Mouse (Mus musculus) lung, embryonic 15.5 days (tissue): ENCODE measurements around the gene Gpd1l. TPM values are rescaled to one million over a fixed set of nuclear protein-coding genes. Genes with fewer than 3 reads are reported as not detected.
A peak's percentile ranks its signal among the peaks of the same experiment; 100 is the strongest.

Source experiments
- ATAC-seq: fragments of 200-750 bp; cut with Nextera tagmentation; 2 replicates; pipeline ENCODE4 v1.8.0; 2017; ENCODE audit warnings: moderate number of reproducible peaks, borderline replicate concordance; ENCODE audit not compliant: low FRiP score, low TSS enrichment; ENCODE audit errors: extremely low read depth
- H3K27ac ChIP-seq: fragments of 300-500 bp; sonication (generic); 2 replicates; pipeline ENCODE4 v1.5.1; 2015; ENCODE audit warnings: moderate library complexity, mild to moderate bottlenecking, inconsistent platforms
- H3K27me3 ChIP-seq: fragments of 300-500 bp; sonication (generic); 2 replicates; pipeline ENCODE4 v1.6.1; 2015; ENCODE audit warnings: inconsistent platforms
- H3K36me3 ChIP-seq: fragments of 300-500 bp; sonication (generic); 2 replicates; pipeline ENCODE4 v1.6.1; 2015; ENCODE audit warnings: inconsistent platforms
- H3K4me1 ChIP-seq: fragments of 300-500 bp; sonication (generic); 2 replicates; pipeline ENCODE4 v1.6.1; 2015; ENCODE audit warnings: inconsistent platforms
- H3K4me2 ChIP-seq: fragments of 300-500 bp; sonication (generic); 2 replicates; pipeline ENCODE4 v1.6.1; 2015; ENCODE audit warnings: inconsistent platforms, mild to moderate bottlenecking, moderate library complexity
- H3K4me3 ChIP-seq: fragments of 300-500 bp; sonication (generic); 2 replicates; pipeline ENCODE4 v1.5.1; 2015; ENCODE audit warnings: mild to moderate bottlenecking, inconsistent platforms
- H3K9ac ChIP-seq: fragments of 300-500 bp; sonication (generic); 2 replicates; pipeline ENCODE4 v1.6.1; 2015; ENCODE audit warnings: inconsistent platforms
- H3K9me3 ChIP-seq: fragments of 300-500 bp; sonication (generic); 2 replicates; pipeline ENCODE4 v1.6.1; 2016; ENCODE audit warnings: inconsistent platforms
- WGBS: fragments of 180-500 bp; shearing (Covaris S2); methylation state at CpG from one replicate; pipeline ENCODE4 v1.1.7; 2015; 5-methylcytosine and 5-hydroxymethylcytosine counted together
- polyA plus RNA-seq: library from polyadenylated mRNA; unstranded; fragments of >200 nt; fragmentation: Nextera tagmentation; extraction: Ambion mirVana; gene quantifications from 2 replicates; pipeline ENCODE4 v1.2.1, GENCODE M21; 2015

The Gpd1l gene
- polyA plus RNA-seq, 1 experiment from 2014 or later = 17.9 TPM

DNA sequence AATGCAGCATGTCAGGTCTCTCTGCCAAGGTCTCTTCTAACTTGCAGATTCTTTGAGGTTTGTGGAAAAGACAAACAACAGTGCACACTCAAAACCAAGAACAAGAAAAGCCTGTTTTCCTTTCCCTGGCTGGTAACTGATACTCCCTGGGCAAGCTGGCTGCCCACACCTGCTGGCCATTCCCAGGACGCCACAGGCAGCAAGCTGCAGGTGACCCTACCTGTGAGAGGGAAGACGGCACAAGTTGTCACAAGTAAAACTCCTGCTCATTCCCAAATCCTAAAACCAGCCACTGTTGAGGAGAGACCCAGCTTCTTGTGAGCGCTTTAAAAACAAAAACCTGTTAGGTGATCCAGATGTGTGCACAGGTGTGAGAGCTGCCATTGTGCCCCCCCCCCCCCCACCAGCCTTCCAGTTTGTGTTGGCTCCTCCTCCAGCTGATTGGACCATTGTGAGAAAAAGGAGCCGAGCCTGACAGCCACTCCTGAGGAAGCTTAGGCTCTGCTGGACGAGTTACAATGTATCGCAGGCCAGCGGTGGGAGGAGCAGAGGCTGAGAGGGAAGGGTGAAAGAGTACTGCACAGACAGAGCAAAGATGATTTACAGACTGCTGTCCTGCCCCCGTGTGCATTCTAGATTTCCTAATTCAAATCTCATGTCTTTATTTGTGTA lies 47.7 kb downstream of the Gpd1l start:
- Histone ChIP-seq H3K27me3 (no peaks in the 10 kb centered on the region), H3K36me3 (no peaks in the 10 kb centered on the region), H3K4me1 (no peaks in the 10 kb centered on the region), H3K27ac (peak overlapping the region; percentile 72), H3K9me3 (no peaks in the 10 kb centered on the region), H3K9ac (no peak overlapping the region), H3K4me3 (no peak overlapping the region), H3K4me2 (peak overlapping the region; percentile 23)
- 35% methylated on average over 8 of the region's 8 CpGs for WGBS
- ATAC-seq = peak; percentile 69

DNA sequence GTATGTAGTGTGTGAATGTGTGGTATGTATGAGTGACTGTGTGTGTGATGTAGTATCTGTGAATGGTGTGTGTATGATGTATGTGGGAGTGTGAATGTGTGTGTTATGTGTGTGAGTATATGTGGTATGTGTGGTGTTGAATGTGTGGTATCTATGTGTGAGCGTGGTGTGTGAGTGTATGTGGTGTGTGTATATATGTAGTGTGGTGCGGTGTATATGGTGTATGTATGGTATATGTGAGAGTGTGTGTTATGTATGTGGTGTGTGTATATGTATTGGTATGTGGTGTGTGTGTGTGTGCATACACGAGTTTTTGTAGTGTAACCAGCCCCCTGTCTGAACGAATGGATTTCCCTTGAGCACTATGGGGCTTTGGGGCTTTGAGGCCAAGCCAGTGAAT lies 48.2 kb downstream of the Gpd1l start:
- peak; percentile 16; the same call in 1 of the 2 replicates for ATAC-seq
- no peaks in the 10 kb centered on the region for H3K9me3 ChIP-seq
- no peaks in the 10 kb centered on the region for H3K36me3 ChIP-seq
- peak overlapping the region; percentile 72 for H3K27ac ChIP-seq
- H3K9ac ChIP-seq = no peak overlapping the region
- no peak overlapping the region for H3K4me3 ChIP-seq
- 69% methylated on average over 4 of the region's 4 CpGs for WGBS
- no peak overlapping the region for H3K4me2 ChIP-seq
- no peaks in the 10 kb centered on the region for H3K27me3 ChIP-seq
- H3K4me1 ChIP-seq = no peaks in the 10 kb centered on the region

DNA sequence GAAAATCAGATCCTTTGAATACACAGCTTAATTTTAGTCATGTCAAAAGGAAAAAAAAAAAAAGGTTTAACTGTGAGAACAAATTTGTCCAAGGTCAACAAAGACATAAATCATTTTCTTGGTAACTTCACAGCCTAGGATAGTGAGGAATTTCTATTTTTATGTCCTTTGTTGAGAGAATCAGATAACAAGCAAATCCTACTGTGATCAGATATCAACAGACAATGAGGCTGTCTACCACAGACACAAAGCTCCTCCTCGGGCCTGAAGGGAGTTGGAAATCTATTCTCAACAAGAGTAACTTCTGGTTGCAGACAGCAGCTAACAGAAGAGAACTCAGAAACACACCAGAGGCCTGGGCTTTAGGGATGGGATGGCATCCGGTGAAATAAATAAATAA lies 51.8 kb downstream of the Gpd1l start:
- 62% methylated on average over 2 of the region's 2 CpGs for WGBS
- H3K9me3 ChIP-seq = no peaks in the 10 kb centered on the region
- ATAC-seq = no peak
- no peaks in the 10 kb centered on the region for H3K36me3 ChIP-seq
- no peak overlapping the region for H3K4me3 ChIP-seq
- no peak overlapping the region for H3K9ac ChIP-seq
- H3K27me3 ChIP-seq = no peaks in the 10 kb centered on the region
- H3K27ac ChIP-seq = no peak overlapping the region
- no peaks in the 10 kb centered on the region for H3K4me1 ChIP-seq
- H3K4me2 ChIP-seq = no peak overlapping the region

DNA sequence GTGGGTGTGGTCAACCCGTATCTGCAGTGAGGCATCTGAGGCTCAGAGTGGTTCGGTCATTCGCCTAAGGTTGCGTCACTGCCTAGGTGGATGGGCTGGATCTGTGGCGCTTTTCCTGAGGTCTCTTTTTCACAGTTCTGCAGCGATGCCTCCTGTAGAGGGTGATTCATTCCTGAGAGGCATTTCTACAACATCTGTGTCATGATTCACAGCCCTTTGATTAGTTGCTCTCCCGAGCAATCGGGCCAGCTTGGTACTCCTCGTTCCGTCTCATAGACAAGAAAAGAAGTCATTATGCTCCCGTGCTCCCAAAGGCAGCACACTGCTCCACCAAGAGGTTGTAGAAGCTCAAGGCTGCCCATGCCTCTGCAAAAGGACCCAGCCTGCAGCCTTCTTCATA lies 78.5 kb downstream of the Gpd1l start:
- WGBS = 51% methylated on average over 11 of the region's 11 CpGs
- Histone ChIP-seq H3K4me3 (no peak overlapping the region), H3K4me1 (peaks cover 29% of the 10 kb centered on the region), H3K4me2 (no peak overlapping the region), H3K9ac (no peak overlapping the region), H3K36me3 (no peaks in the 10 kb centered on the region), H3K27me3 (no peaks in the 10 kb centered on the region), H3K27ac (no peak overlapping the region), H3K9me3 (no peaks in the 10 kb centered on the region)
- no peak for ATAC-seq

DNA sequence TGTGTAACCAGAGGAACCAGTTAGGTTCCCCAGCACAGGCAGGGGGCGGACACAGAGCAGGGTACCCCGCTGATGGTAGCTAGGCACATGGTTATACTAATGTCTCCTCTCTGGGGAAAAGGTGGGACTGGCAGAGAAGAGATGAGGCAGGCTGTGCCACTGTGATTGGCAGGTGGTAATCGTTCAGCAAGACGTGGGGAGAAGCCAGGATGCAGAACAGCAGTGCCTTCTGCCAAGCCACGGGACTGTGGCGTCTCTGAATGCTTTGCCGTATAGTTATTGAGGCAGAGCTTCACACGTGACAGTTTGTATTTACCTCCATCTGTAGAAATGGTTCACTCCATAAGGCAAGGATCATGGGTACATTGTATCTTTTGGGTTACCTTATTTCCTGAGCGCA lies 79.1 kb downstream of the Gpd1l start:
- no peaks in the 10 kb centered on the region for H3K27me3 ChIP-seq
- WGBS = 58% methylated on average over 9 of the region's 9 CpGs
- H3K9me3 ChIP-seq = no peaks in the 10 kb centered on the region
- no peak overlapping the region for H3K4me3 ChIP-seq
- H3K9ac ChIP-seq = no peak overlapping the region
- peaks cover 29% of the 10 kb centered on the region for H3K4me1 ChIP-seq
- H3K36me3 ChIP-seq = no peaks in the 10 kb centered on the region
- no peak overlapping the region for H3K27ac ChIP-seq
- no peak overlapping the region for H3K4me2 ChIP-seq
- ATAC-seq = no peak

DNA sequence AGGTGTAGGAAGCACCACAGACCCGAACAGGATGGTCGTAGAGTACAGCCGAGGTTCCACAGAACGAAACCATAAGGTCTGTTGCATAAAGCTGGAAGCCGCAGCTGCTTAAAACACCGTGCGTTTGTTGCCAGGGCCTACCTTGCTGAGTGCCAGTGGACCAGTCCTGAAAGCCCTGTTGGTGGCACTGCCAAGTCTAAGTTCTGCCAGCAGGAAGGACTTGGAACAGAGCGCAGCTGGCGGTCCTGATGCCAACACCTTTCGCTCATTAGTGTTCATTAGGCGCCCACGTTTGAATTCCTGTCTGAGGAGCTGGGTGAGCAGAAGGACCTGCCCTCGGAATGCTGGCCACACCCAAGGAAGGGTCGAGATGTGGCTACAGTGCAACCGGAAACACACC lies 80.5 kb downstream of the Gpd1l start:
- ATAC-seq = no peak

DNA sequence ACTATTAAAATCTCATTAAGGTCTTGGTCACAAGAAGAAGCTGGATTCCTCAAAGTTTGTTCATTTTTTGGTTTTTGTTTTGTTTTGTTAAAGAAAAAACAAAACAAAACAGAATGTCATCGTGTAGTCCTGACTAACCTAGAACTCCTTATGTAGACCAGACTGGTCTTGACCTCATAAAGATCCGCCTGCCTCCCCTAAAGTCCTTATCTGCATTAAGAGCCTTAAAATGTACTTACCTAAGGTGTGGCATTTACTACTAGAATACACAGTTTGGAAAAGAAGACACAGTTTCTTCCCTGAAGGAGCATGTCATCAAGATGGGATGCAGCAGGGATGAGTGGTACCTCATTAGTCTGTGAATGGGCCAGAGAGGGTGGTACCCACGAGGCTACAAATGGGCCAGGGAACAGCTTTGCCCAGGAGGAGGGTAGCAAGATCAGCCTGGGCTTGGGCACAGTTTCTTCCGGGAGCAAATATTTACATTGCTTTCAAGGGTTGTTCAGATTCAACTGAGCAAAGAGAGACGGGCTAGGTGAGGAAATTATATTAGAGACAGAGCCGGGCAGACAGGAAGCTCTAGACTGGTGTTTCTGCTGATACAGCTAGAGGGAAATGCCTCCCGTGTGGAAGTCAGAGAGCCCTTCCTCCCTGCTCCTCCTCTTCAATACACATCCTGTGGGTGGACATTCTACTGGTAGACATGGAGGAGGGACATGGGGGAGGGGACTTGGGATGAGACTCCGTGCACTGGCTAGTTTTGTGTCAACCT lies 82.2 kb downstream of the Gpd1l start:
- peak overlapping the region; percentile 66 for H3K27ac ChIP-seq

More for the DNA sequence above, 80.5 kb downstream of the Gpd1l start:
- peaks cover 29% of the 10 kb centered on the region for H3K4me1 ChIP-seq
- H3K27me3 ChIP-seq = no peaks in the 10 kb centered on the region
- no peak overlapping the region for H3K4me2 ChIP-seq
- H3K9ac ChIP-seq = no peak overlapping the region
- H3K27ac ChIP-seq = no peak overlapping the region
- no peaks in the 10 kb centered on the region for H3K36me3 ChIP-seq
- H3K9me3 ChIP-seq = no peaks in the 10 kb centered on the region
- no peak overlapping the region for H3K4me3 ChIP-seq
- 76% methylated on average over 15 of the region's 15 CpGs for WGBS

More for the DNA sequence above, 82.2 kb downstream of the Gpd1l start:
- Histone ChIP-seq H3K9me3 (no peaks in the 10 kb centered on the region), H3K4me1 (peaks cover 29% of the 10 kb centered on the region), H3K4me3 (no peak overlapping the region), H3K36me3 (no peaks in the 10 kb centered on the region), H3K4me2 (no peak overlapping the region), H3K9ac (no peak overlapping the region), H3K27me3 (no peaks in the 10 kb centered on the region)
- ATAC-seq = peak; percentile 71
- WGBS = 31% methylated on average over 8 of the region's 8 CpGs

Other genes starting within 250 kb of the Gpd1l start
- gene Dync1li1, start 245.2 kb downstream of the Gpd1l start, polyA plus RNA-seq = 51.3 and 60.3 TPM in 2 replicates
- 60.1 and 66.5 TPM in 2 replicates for gene Cmtm6, start 202.9 kb downstream of the Gpd1l start, polyA plus RNA-seq
- 91.3 and 91.8 TPM in 2 replicates for gene Cmtm7, start 152.1 kb downstream of the Gpd1l start, polyA plus RNA-seq
- 93.2 and 102 TPM in 2 replicates for gene Cmtm8, start 89.8 kb downstream of the Gpd1l start, polyA plus RNA-seq
- gene Osbpl10, start 44.6 kb upstream of the Gpd1l start, polyA plus RNA-seq = 2.4 and 3.5 TPM in 2 replicates
- gene Rps27rt, start 48.8 kb upstream of the Gpd1l start, polyA plus RNA-seq = 323 and 371 TPM in 2 replicates